Mouse (Mus musculus) Patski (cell line): ENCODE results near the gene Plb1. TPM values are rescaled to one million over a fixed set of nuclear protein-coding genes. Genes with fewer than 3 reads are reported as not detected.

Experiments used
- ATAC-seq: fragments of 100-300 bp; one replicate; pipeline ENCODE4 v1.8.0; 2021
- CTCF ChIA-PET: fragments of 350-600 bp; sonication (Branson Sonifier 250); formaldehyde crosslinking; loops from one replicate; lab custom pipeline; 2022; ENCODE audit warnings: inconsistent platforms; lab: Charles Lee
- POLR2A ChIA-PET: fragments of 350-600 bp; sonication (Branson Sonifier 250); formaldehyde crosslinking; loops from one replicate; lab custom pipeline; 2022; ENCODE audit warnings: antibody characterized with exemption, inconsistent platforms; lab: Charles Lee
- DNase-seq: peaks from one replicate; pipeline ENCODE4 v3.0.0-alpha.2; 2011; ENCODE audit warnings: low read depth, low spot score
- H3K27me3 ChIP-seq: fragments of 371-371 bp; one replicate; pipeline ENCODE4 v1.5.1; 2021
- CTCF ChIP-seq: fragments of 100-300 bp; IDR thresholded peaks from one replicate; pipeline ENCODE4 v1.5.1; 2021
- in situ Hi-C: fragments of 300-500 bp; cut with MboI; formaldehyde crosslinking; loops from 3 replicates; pipeline ENCODE4 v1.11.1; 2018; ENCODE audit warnings: low pct_unique_long_range_greater_than_20kb, mixed read lengths
- polyA plus RNA-seq: library from polyadenylated mRNA; unstranded; gene quantifications from one replicate; pipeline ENCODE4 v1.2.3, GENCODE M21; 2021

The Plb1 gene
- polyA plus RNA-seq, 1 experiment from 2014 or later: 0.23 TPM

- ATAC-seq: no peak
- no peaks in the 10 kb centered on the region for H3K27me3 ChIP-seq
- ChIA-PET CTCF (interaction anchor here (0.9 to 1.4 kb wide), 4 partner anchors 17 to 118 kb away, joined by 3 to 5 read pairs (median 4); partner anchors contain the start of gene Ppp1cb), POLR2A (interaction anchor here (1.2 kb wide), 1 partner anchor 8 kb away, joined by 3 read pairs; no protein-coding TSS in a partner anchor)
- TF ChIP-seq CTCF: no peak
- in situ Hi-C loops: no loop called here
- peak; percentile 80 for DNase-seq
Observed at GRCm38 (mm10) chr5:32342711-32343285, 110.3 kb downstream of the Plb1 start.

- CTCF ChIA-PET: no interaction called here
- DNase-seq: peak; percentile 92
- POLR2A ChIA-PET: interaction anchor here (0.9 to 1.0 kb wide), 2 partner anchors 15 to 52 kb away, joined by 3 read pairs; no protein-coding TSS in a partner anchor
- TF ChIP-seq CTCF: no peak
- H3K27me3 ChIP-seq: no peaks in the 10 kb centered on the region
- ATAC-seq: peak; percentile 91
- in situ Hi-C loops: no loop called here
Observed at GRCm38 (mm10) chr5:32346025-32346912, 113.8 kb downstream of the Plb1 start.

DNA sequence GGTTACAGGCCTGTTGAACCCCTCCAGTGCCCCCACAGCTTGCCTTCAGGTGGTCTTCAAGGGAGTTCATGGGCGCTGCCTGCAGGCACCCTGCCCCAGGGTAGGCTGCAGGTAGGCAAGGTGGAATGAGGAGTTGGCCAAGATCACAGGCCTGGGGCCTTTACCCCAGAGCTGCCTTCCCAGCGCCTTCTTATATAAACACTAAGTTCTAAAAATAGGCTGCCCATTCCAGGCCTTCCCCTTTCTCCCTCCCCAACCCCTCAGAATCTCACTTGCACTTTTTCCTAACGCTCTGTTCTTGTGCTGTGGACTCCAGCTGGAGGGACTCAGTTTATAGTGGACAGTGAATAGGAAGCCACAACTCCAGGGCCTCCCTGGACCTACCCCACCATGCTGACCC lies 117.2 kb downstream of the Plb1 start:
- ChIA-PET CTCF (interaction anchor here (1.0 to 1.6 kb wide), 2 partner anchors 9 to 45 kb away, joined by 4 to 5 read pairs; no protein-coding TSS in a partner anchor), POLR2A (no interaction called here)
- no peaks in the 10 kb centered on the region for H3K27me3 ChIP-seq
- TF ChIP-seq CTCF: no peak
- ATAC-seq (no peak), DNase-seq (no peak)
- in situ Hi-C loops: no loop called here

DNA sequence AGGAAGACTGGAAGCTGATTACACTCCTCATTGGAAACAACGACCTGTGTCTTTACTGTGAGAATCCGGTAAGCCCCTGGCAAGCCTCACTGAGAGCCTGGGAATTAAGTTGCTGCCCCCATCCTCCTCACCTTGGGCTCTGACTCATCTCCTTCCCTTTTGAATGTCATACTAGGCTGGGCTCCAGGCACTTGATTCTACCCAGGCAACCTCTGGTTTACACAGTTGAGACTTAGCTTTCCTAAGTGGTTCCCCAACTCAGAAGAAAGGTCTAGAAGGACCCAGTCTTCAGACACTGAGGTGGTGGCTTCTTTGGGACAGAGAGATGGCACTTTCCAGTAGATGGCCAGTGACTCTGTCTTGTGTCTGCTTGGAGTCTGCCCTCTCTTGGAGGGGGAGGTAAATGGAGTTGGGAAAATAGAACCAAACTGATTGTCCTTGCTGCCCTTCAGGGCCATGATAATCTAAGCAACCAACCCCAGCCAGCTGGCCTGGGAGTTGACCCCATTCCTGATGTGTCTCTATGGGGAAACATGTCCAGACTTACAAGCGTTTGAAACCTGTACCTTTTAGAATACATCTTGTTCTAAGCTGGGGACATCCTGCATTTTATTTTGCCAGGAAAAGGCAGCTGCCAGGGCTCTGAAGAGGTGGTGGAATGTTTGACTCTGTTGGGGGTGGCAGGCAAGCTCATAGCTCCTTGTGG lies 118.2 kb downstream of the Plb1 start:
- no peaks in the 10 kb centered on the region for H3K27me3 ChIP-seq
- no peak for TF ChIP-seq CTCF
- ChIA-PET CTCF (interaction anchor here (1.2 to 2.0 kb wide), 5 partner anchors 10 to 75 kb away, joined by 3 to 5 read pairs (median 3); no protein-coding TSS in a partner anchor), POLR2A (interaction anchor here (1.1 to 1.2 kb wide), 2 partner anchors 9 to 110 kb away, joined by 3 read pairs; no protein-coding TSS in a partner anchor)
- ATAC-seq (no peak), DNase-seq (peak; percentile 37)
- in situ Hi-C loops: no loop called here

DNA sequence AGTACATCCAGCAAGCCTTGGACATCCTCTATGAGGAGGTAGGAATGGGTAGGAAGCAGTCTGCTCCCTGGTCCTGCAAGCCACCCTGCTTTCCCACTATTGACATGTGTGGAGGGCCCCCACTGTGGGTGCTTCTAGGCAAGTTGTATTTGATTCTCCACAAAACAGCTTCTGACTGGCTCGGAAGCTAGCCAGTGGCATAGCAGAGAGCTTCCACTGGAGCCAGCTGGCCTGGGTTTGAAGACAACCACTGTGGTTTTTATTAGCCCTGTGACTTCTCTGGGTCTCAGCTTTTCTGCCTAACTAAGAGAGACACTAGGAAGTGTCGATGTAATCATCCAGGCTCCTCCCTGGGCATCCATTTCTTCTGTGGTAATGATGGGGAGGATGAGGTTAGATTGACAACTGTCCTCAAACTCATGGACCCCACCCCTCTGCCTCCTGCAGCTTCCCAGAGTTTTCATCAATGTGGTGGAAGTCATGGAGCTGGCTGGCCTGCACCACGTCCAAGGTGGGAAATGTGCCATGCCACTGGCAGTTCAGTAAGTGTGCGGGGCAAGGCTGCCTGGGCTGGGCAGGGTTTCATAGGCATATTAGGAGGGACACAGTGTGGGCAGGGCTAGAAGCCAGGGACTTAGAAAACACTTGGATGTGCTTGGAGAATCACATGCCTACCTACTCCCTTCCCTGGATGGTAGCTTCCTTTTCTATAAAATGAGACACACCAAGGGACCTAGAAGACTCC lies 119.4 kb downstream of the Plb1 start:
- POLR2A ChIA-PET: interaction anchor here (0.9 to 1.1 kb wide), 2 partner anchors 108 to 132 kb away, joined by 3 read pairs; no protein-coding TSS in a partner anchor
- DNase-seq (no peak), ATAC-seq (no peak)
- H3K27me3 ChIP-seq: no peaks in the 10 kb centered on the region
- in situ Hi-C loops: no loop called here
- CTCF ChIA-PET: interaction anchor here (1.2 to 2.0 kb wide), 3 partner anchors 14 to 44 kb away, joined by 3 to 4 read pairs (median 3); no protein-coding TSS in a partner anchor
- TF ChIP-seq CTCF: no peak

DNA sequence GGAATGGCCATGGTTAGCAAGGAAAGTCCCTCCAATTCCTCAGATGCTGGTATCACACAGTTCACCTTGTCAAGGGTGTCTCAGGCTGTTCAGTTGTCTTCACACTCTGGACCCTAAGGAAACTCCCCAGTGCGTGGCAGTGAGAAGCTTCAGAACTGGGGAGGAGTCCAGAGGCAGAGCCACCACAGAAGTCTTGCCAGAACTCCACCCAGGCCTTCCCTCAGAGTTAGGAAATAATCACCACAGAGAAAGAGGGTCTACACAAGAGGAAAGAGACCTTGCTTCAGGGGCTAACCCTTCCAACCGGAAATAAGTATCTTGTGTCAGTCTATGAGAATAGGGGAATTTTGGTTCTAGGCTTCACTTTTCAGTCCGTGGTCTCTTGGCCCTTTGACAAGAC lies 120.3 kb downstream of the Plb1 start:
- H3K27me3 ChIP-seq: no peaks in the 10 kb centered on the region
- in situ Hi-C loops: no loop called here
- CTCF ChIA-PET: interaction anchor here (1.2 to 2.0 kb wide), 2 partner anchors 17 to 43 kb away, joined by 3 to 4 read pairs; no protein-coding TSS in a partner anchor
- POLR2A ChIA-PET: no interaction called here
- TF ChIP-seq CTCF: no peak
- no peak for ATAC-seq
- DNase-seq: no peak

DNA sequence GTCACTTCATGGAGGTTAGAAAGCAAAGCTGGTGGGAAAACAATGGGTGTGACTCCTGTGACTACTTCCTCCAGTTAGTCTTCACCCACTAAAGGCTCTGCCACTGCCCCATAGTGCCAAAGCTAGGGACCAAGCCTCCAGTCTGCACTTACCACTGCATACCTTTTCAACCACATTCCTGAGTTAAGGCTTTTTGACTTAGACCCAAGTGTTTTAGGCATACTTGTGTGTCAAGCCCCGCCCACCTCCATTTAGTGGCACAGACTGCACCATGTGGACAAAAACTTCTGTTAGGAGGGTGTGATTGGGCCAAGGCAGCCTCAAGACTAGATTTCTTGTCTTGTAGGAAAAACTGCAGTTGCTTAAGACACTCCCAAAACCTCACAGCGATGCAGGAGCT lies 120.8 kb downstream of the Plb1 start:
- in situ Hi-C loops: no loop called here

GRCm38 (mm10) chr5:32360511-32360910 lies 128.0 kb downstream of the Plb1 start:
- DNase-seq (no peak), ATAC-seq (no peak)
- ChIA-PET POLR2A (interaction anchor here (0.6 to 0.8 kb wide), 2 partner anchors 25 to 43 kb away, joined by 3 to 7 read pairs; no protein-coding TSS in a partner anchor), CTCF (interaction anchor here (0.8 to 1.2 kb wide), 2 partner anchors 17 to 34 kb away, joined by 3 read pairs; no protein-coding TSS in a partner anchor)
- no peaks in the 10 kb centered on the region for H3K27me3 ChIP-seq
- in situ Hi-C loops: no loop called here
- no peak for TF ChIP-seq CTCF

More for the DNA sequence above, 120.8 kb downstream of the Plb1 start:
- DNase-seq (no peak), ATAC-seq (no peak)
- POLR2A ChIA-PET: no interaction called here
- no peak for TF ChIP-seq CTCF
- CTCF ChIA-PET: no interaction called here
- no peaks in the 10 kb centered on the region for H3K27me3 ChIP-seq
